Mouse (Mus musculus) forebrain, embryonic 12.5 days (tissue): ENCODE data around the gene Rnase13. TPM values are rescaled to one million over a fixed set of nuclear protein-coding genes. Genes with fewer than 3 reads are reported as not detected.

ENCODE experiments used
- ATAC-seq: fragments of 200-750 bp; cut with Nextera tagmentation; 2 replicates; pipeline ENCODE4 v1.8.0; 2017; ENCODE audit warnings: moderate TSS enrichment; ENCODE audit not compliant: low FRiP score
- H3K27ac ChIP-seq: fragments of 300-500 bp; sonication (generic); 2 replicates; pipeline ENCODE4 v1.5.1; 2016; ENCODE audit warnings: mild to moderate bottlenecking
- H3K27me3 ChIP-seq: fragments of 300-500 bp; sonication (generic); 2 replicates; pipeline ENCODE4 v1.6.1; 2016; ENCODE audit warnings: mild to moderate bottlenecking
- H3K36me3 ChIP-seq: fragments of 300-500 bp; sonication (generic); replicated peaks from 2 replicates; pipeline ENCODE4 v1.6.1; 2016; ENCODE audit warnings: mild to moderate bottlenecking
- H3K4me1 ChIP-seq: fragments of 300-500 bp; sonication (generic); 2 replicates; pipeline ENCODE4 v1.6.1; 2016
- H3K4me2 ChIP-seq: fragments of 300-500 bp; sonication (generic); 2 replicates; pipeline ENCODE4 v1.6.1; 2016; ENCODE audit warnings: mild to moderate bottlenecking, moderate library complexity
- H3K4me3 ChIP-seq: fragments of 300-500 bp; sonication (generic); replicated peaks from 2 replicates; pipeline ENCODE4 v1.5.1; 2016; ENCODE audit warnings: mild to moderate bottlenecking
- H3K9ac ChIP-seq: fragments of 300-500 bp; sonication (generic); 2 replicates; pipeline ENCODE4 v1.6.1; 2016; ENCODE audit warnings: mild to moderate bottlenecking
- H3K9me3 ChIP-seq: fragments of 300-500 bp; sonication (generic); 2 replicates; pipeline ENCODE4 v1.6.1; 2016
- WGBS: fragments of 180-500 bp; shearing (Covaris S2); methylation state at CpG from one replicate; pipeline ENCODE4 v1.1.7; 2016; 5-methylcytosine and 5-hydroxymethylcytosine counted together
- polyA plus RNA-seq: library from polyadenylated mRNA; unstranded; fragments of >200 nt; fragmentation: Nextera tagmentation; extraction: Ambion mirVana; gene quantifications from 2 replicates; pipeline ENCODE4 v1.2.1, GENCODE M21; 2016

The Rnase13 gene
- not detected in 2 replicates for polyA plus RNA-seq

- no peaks in the 10 kb centered on the region for H3K9me3 ChIP-seq
- no peaks in the 10 kb centered on the region for H3K4me1 ChIP-seq
- no peaks in the 10 kb centered on the region for H3K27me3 ChIP-seq
- no peak within 1 kb of the TSS for H3K27ac ChIP-seq
- H3K36me3 ChIP-seq = no peaks in the 10 kb centered on the region
- 87% methylated on average over 7 of the region's 7 CpGs for WGBS
- H3K4me3 ChIP-seq = no peak within 1 kb of the TSS
- no peak within 1 kb of the TSS for H3K9ac ChIP-seq
- no peak within 1 kb of the TSS for H3K4me2 ChIP-seq
- ATAC-seq = no peak
Observed at GRCm38 (mm10) chr14:51922571-51922865, at the start of gene Rnase13. Rnase13 (minus strand) TSS chr14:51922773.

DNA sequence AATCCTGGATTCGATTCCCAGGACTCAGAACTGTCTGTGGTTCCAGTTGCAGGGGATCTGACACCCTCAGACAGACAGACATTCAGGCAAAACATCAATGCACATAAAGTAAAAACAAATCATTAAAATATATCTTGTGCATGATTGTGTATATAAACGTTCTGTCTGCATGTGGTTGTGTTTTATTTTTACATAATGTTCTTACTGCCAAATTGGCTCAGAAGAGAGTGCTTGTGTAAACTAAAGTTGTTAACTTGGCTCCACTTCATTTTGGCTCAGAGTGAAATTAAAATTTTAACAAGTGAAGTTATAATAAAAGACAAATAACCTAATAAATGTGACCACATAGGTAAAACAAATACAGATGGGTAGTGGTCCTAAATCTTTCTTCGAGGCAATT, 44.8 kb upstream of the Rnase13 start:
- Histone ChIP-seq H3K9ac (no peak overlapping the region), H3K36me3 (no peaks in the 10 kb centered on the region), H3K4me2 (no peak overlapping the region), H3K9me3 (no peaks in the 10 kb centered on the region), H3K4me1 (no peaks in the 10 kb centered on the region), H3K27me3 (no peaks in the 10 kb centered on the region), H3K4me3 (no peak overlapping the region), H3K27ac (no peak overlapping the region)
- WGBS = 92% methylated on average over 3 of the region's 3 CpGs
- ATAC-seq = no peak

DNA sequence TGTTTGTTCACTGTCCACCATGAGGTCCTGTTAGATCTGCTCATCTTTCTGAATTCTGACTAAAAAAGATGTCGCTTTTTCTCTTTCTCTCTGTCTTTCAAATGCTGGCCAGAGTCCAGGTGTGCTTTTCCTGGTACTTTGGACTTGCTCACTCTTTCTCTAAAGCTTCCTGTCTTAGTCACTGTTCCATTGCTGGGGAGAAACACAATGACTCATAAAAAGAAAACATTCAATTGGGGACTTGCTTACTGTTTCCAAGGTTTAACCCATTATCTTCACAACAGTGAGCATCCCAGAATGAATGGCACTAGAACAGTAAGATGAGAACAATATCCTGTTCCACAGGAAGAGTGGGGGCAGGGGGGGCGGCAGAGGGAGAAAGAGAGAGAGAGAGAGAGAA, 37.7 kb upstream of the Rnase13 start:
- Histone ChIP-seq H3K9ac (no peak overlapping the region), H3K27me3 (no peaks in the 10 kb centered on the region), H3K4me3 (no peak overlapping the region), H3K36me3 (no peaks in the 10 kb centered on the region), H3K27ac (no peak overlapping the region), H3K4me2 (no peak overlapping the region), H3K9me3 (0 out of 2 replicates have a peak, but pooled peaks cover 3% of the 10 kb centered on the region), H3K4me1 (no peaks in the 10 kb centered on the region)
- 96% methylated on average over 2 of the region's 2 CpGs for WGBS
- no peak for ATAC-seq

- WGBS = 89% methylated on average over 6 of the region's 6 CpGs
- Histone ChIP-seq H3K4me2 (no peak overlapping the region), H3K9me3 (no peaks in the 10 kb centered on the region), H3K4me3 (no peak overlapping the region), H3K9ac (no peak overlapping the region), H3K27me3 (no peaks in the 10 kb centered on the region), H3K27ac (no peak overlapping the region), H3K36me3 (no peaks in the 10 kb centered on the region), H3K4me1 (peaks cover 6% of the 10 kb centered on the region; the same call in 1 of the 2 replicates)
- no peak for ATAC-seq
Observed at GRCm38 (mm10) chr14:51943336-51943735, 20.8 kb upstream of the Rnase13 start.

GRCm38 (mm10) chr14:51942236-51942635, 19.7 kb upstream of the Rnase13 start:
- Histone ChIP-seq H3K36me3 (no peaks in the 10 kb centered on the region), H3K27ac (no peak overlapping the region), H3K27me3 (no peaks in the 10 kb centered on the region), H3K4me1 (peaks cover 6% of the 10 kb centered on the region; the same call in 1 of the 2 replicates), H3K4me3 (no peak overlapping the region), H3K9ac (no peak overlapping the region), H3K9me3 (no peaks in the 10 kb centered on the region), H3K4me2 (no peak overlapping the region)
- 77% methylated on average over 7 of the region's 7 CpGs for WGBS
- ATAC-seq = no peak

DNA sequence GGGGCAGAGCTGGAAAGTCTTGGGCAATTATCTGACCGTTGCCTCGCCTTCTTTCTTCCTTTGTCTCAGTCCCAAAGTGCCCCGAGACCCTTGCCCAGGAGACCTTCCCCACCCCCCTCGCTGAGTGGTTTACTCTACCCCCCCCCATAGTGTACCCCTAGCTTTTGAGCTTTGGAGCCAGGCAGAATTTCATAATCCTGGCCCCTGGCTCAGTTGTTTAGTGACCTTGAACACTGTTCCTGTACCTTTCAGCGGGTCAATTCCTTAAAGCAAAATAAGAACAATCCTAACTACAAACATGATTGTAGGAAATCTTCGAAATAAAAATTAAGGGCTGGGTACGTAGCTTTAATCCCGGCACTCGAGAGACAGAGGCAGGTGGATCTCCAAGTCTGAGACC, 19.0 kb upstream of the Rnase13 start:
- ATAC-seq = no peak
- H3K27me3 ChIP-seq = no peaks in the 10 kb centered on the region
- H3K9me3 ChIP-seq = no peaks in the 10 kb centered on the region
- H3K36me3 ChIP-seq = no peaks in the 10 kb centered on the region
- H3K4me2 ChIP-seq = no peak overlapping the region
- H3K4me1 ChIP-seq = peaks cover 6% of the 10 kb centered on the region; the same call in 1 of the 2 replicates
- H3K27ac ChIP-seq = no peak overlapping the region
- H3K9ac ChIP-seq = no peak overlapping the region
- 56% methylated on average over 9 of the region's 9 CpGs for whole genome bisulfite sequencing
- no peak overlapping the region for H3K4me3 ChIP-seq

- no peaks in the 10 kb centered on the region for H3K9me3 ChIP-seq
- no peak overlapping the region for H3K9ac ChIP-seq
- no peak overlapping the region for H3K27ac ChIP-seq
- H3K36me3 ChIP-seq = no peaks in the 10 kb centered on the region
- H3K4me1 ChIP-seq = peaks cover 6% of the 10 kb centered on the region; the same call in 1 of the 2 replicates
- no peak for ATAC-seq
- WGBS = 46% methylated on average over 8 of the region's 8 CpGs
- no peaks in the 10 kb centered on the region for H3K27me3 ChIP-seq
- no peak overlapping the region for H3K4me3 ChIP-seq
- H3K4me2 ChIP-seq = no peak overlapping the region
Observed at GRCm38 (mm10) chr14:51940944-51941560, 18.5 kb upstream of the Rnase13 start.

GRCm38 (mm10) chr14:51939005-51939404, 16.4 kb upstream of the Rnase13 start:
- ATAC-seq = no peak
- H3K4me3 ChIP-seq = no peak overlapping the region
- peaks cover 6% of the 10 kb centered on the region; the same call in 1 of the 2 replicates for H3K4me1 ChIP-seq
- no peak overlapping the region for H3K27ac ChIP-seq
- 83% methylated on average over 9 of the region's 9 CpGs for WGBS
- H3K9me3 ChIP-seq = no peaks in the 10 kb centered on the region
- H3K4me2 ChIP-seq = no peak overlapping the region
- no peaks in the 10 kb centered on the region for H3K27me3 ChIP-seq
- no peak overlapping the region for H3K9ac ChIP-seq
- no peaks in the 10 kb centered on the region for H3K36me3 ChIP-seq

DNA sequence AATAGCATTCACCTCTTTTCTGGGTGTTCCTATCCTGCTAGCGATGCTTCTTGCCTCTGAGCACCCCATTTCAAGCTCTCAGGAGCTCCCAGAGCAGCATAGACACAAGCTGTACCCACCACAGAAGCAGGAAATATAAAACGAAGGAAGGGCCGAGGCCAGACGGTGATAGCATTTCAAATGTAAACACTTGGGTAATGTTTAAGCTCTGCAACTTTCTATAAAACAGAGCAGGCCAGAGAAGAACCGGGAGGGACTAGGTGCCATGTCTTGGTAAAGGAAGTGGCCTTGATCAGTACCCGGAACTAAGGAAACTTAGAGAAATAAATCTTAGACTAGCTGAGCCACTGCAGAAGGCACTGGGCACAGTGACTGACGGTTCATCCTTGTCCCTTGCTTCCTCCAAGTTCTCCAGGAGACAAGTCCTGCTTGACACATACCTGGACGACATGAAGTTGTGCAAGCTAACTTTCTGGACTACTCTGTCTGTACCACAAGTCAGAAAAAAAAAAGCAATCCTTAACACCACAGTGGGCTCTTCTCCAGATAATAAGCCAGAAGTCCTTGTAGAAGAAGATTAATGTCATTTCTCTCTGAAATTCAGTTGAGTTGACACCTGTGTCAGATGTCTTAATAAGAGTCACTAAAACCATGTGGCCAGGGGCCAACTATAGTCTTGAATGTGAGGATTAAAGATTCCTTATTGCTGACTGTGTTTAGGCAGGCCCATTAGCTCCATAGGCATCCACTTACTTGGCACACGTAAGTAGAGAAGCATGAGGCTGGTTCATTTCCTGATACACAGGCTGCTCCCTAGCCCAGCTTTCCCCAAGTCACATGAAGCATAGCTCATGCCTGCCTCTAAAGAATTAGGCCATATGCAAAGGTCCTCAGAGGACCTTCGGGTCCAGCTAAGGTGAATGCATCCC, 9.8 kb upstream of the Rnase13 start:
- 82% methylated on average over 10 of the region's 10 CpGs for WGBS
- H3K27me3 ChIP-seq = no peaks in the 10 kb centered on the region
- ATAC-seq = no peak
- no peak overlapping the region for H3K4me2 ChIP-seq
- H3K36me3 ChIP-seq = no peaks in the 10 kb centered on the region
- no peak overlapping the region for H3K4me3 ChIP-seq
- no peak overlapping the region for H3K27ac ChIP-seq
- no peaks in the 10 kb centered on the region for H3K4me1 ChIP-seq
- no peaks in the 10 kb centered on the region for H3K9me3 ChIP-seq
- no peak overlapping the region for H3K9ac ChIP-seq

- H3K36me3 ChIP-seq = no peaks in the 10 kb centered on the region
- H3K4me1 ChIP-seq = no peaks in the 10 kb centered on the region
- H3K4me2 ChIP-seq = no peak overlapping the region
- no peaks in the 10 kb centered on the region for H3K27me3 ChIP-seq
- H3K4me3 ChIP-seq = no peak overlapping the region
- H3K27ac ChIP-seq = no peak overlapping the region
- ATAC-seq = peak; percentile 83
- H3K9me3 ChIP-seq = no peaks in the 10 kb centered on the region
- WGBS = 37% methylated on average over 5 of the region's 5 CpGs
- H3K9ac ChIP-seq = no peak overlapping the region
Observed at GRCm38 (mm10) chr14:51930824-51931223, 8.3 kb upstream of the Rnase13 start.

DNA sequence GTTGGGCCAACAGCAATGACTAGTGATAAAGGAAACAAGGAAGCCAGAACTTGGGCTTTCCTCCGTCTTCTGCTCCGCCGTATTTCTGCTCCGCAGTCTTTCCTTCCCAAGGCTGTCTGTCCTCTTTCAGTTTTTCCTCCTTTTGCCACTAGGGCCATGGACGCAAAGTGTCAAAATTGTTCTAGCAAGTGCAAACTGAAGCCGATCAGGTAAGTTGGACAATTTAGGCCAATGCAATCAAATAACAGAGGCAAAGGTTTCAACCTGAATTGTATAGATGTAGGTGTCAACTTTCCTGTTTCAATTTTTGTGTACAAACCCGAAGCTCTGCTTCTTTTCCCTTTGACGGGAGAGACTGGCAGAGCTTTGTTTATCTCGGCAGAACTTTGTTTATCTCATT, 7.4 kb upstream of the Rnase13 start:
- H3K27ac ChIP-seq = no peak overlapping the region
- no peaks in the 10 kb centered on the region for H3K4me1 ChIP-seq
- no peaks in the 10 kb centered on the region for H3K27me3 ChIP-seq
- H3K4me2 ChIP-seq = no peak overlapping the region
- ATAC-seq = no peak
- H3K36me3 ChIP-seq = no peaks in the 10 kb centered on the region
- H3K9ac ChIP-seq = no peak overlapping the region
- no peaks in the 10 kb centered on the region for H3K9me3 ChIP-seq
- no peak overlapping the region for H3K4me3 ChIP-seq
- WGBS = 67% methylated on average over 9 of the region's 9 CpGs

DNA sequence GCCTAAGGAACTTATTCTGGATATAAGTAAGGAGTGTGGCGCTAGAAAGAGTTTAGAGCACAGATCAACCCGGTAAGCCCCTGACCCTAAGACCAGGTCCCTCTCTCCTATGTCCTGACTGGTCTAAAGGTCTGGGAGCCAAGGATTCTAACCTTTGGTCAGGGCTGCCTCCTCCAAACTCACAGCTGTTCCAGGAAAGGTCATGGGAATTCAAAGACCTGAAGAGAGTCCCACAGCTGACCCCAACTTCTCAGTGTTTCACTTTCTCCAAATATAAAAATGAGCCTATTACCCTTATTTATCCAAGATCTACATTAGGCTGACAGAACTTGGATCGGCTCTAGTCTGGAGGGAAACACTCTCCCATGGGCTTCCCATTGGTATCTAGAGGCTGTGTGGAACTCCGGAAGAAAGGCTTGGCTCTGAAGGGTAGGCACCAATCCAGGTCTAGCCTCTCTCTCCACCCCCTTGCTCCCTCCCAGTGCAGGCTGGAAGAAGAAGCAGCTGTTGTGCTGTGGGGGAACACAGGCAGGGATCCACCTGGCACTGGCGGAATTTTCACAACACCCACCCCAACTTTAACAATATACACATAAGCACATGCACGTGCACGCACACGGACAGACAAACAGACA, 6.9 kb upstream of the Rnase13 start:
- Histone ChIP-seq H3K4me3 (no peak overlapping the region), H3K4me2 (no peak overlapping the region)
- ATAC-seq = no peak

More for the DNA sequence above, 6.9 kb upstream of the Rnase13 start:
- WGBS = 85% methylated on average over 8 of the region's 8 CpGs
- H3K9me3 ChIP-seq = no peaks in the 10 kb centered on the region
- H3K4me1 ChIP-seq = no peaks in the 10 kb centered on the region
- H3K9ac ChIP-seq = no peak overlapping the region
- no peaks in the 10 kb centered on the region for H3K36me3 ChIP-seq
- H3K27me3 ChIP-seq = no peaks in the 10 kb centered on the region
- no peak overlapping the region for H3K27ac ChIP-seq
